In genomic region chr17:24887291-24888080, GRCm38 (mm10) we compare ENCODE assay signal across 8 mouse cellular contexts. TPM values are rescaled to one million over a fixed set of nuclear protein-coding genes. Genes with fewer than 3 reads are reported as not detected.
DNase-seq lines count a peak whose midpoint lies in the region; ATAC-seq lines count a peak whose summit lies in the region.

No protein-coding gene starts in this region.

- H3K4me1 ChIP-seq in forebrain, embryonic 14.5 days (ENCODE audit: control insufficient read depth, insufficient read depth, low read length) = peaks cover 15% of the 10 kb centered on the region
- peaks cover 53% of the 10 kb centered on the region for H3K4me1 ChIP-seq in liver, embryonic 12.5 days

- no peaks in the 10 kb centered on the region for H3K9me3 ChIP-seq in forebrain, embryonic 14.5 days (replicated peaks; ENCODE audit: control insufficient read depth, low read length)
- H3K9me3 ChIP-seq in liver, embryonic 12.5 days (replicated peaks) = no peaks in the 10 kb centered on the region

- peak overlapping the region; percentile 87 for H3K4me3 ChIP-seq in forebrain, embryonic 14.5 days (ENCODE audit: low read depth, low read length)
- H3K4me3 ChIP-seq in liver, embryonic 12.5 days = peak overlapping the region; percentile 95

- peak; percentile 24 for DNase-seq in layer of hippocampus, adult 11-12 months (ENCODE audit: low spot score)
- DNase-seq in layer of hippocampus, postnatal 36 days = no peak
- no peak for DNase-seq in forebrain, embryonic 14.5 days (ENCODE audit: low spot score)
- no peak for DNase-seq in urinary bladder, adult 2 months (ENCODE audit: low spot score)
- DNase-seq in urinary bladder, postnatal 4 days (ENCODE audit: low spot score in 2 of 2) = no peak
- no peak for DNase-seq in right cerebral cortex, adult 2 months (ENCODE audit: low spot score in 2 of 2)

- WGBS in forebrain, embryonic 14.5 days = 68% methylated on average over 18 of the region's 18 CpGs
- 57% methylated on average over 18 of the region's 18 CpGs for WGBS in liver, embryonic 12.5 days (ENCODE audit: insufficient replicate concordance)

- H3K36me3 ChIP-seq in forebrain, embryonic 14.5 days (ENCODE audit: control insufficient read depth, insufficient read depth, low read length) = peaks cover 63% of the 10 kb centered on the region
- H3K36me3 ChIP-seq in liver, embryonic 12.5 days = peaks cover 77% of the 10 kb centered on the region

- H3K9ac ChIP-seq in forebrain, embryonic 14.5 days (ENCODE audit: low read length) = peak overlapping the region; percentile 82
- peak overlapping the region; percentile 95 for H3K9ac ChIP-seq in liver, embryonic 12.5 days

- no peak overlapping the region for H3K27ac ChIP-seq in forebrain, embryonic 14.5 days (ENCODE audit: low read depth, low read length)
- peak overlapping the region; percentile 91 for H3K27ac ChIP-seq in liver, embryonic 12.5 days

- peak; percentile 22 for ATAC-seq in activated CD4-positive, CD25-positive, alpha-beta regulatory T cell, adult 4 months
- no peak for ATAC-seq in forebrain, embryonic 14.5 days
- no peak for ATAC-seq in liver, embryonic 12.5 days

- H3K27me3 ChIP-seq in forebrain, embryonic 14.5 days (replicated peaks; ENCODE audit: control insufficient read depth, insufficient read depth, low read length) = no peaks in the 10 kb centered on the region
- no peaks in the 10 kb centered on the region for H3K27me3 ChIP-seq in liver, embryonic 12.5 days (replicated peaks)

- H3K4me2 ChIP-seq in forebrain, embryonic 14.5 days (ENCODE audit: low read length) = peak overlapping the region; percentile 92
- peak overlapping the region; percentile 83 for H3K4me2 ChIP-seq in liver, embryonic 12.5 days

RNA-seq across cellular contexts. Expression of gene Spsb3, which starts 1.0 kb away (rescaled TPM):
- total RNA-seq in layer of hippocampus, postnatal 36 days (2021) = 10 to 100 TPM; 39.2 to 42.8 TPM
- 10 to 100 TPM; 38.5 to 50.9 TPM for polyA plus RNA-seq in activated CD4-positive, CD25-positive, alpha-beta regulatory T cell, adult 4 months (2017; shearing (Covaris generic))
- 78.3 and 85.0 TPM in 2 replicates for polyA plus RNA-seq in forebrain, embryonic 14.5 days (2014; fragmentation: Nextera tagmentation; extraction: Ambion mirVana)
- 37.5 and 40.0 TPM in 2 replicates for polyA plus RNA-seq in liver, embryonic 12.5 days (2016; fragmentation: Nextera tagmentation; extraction: Ambion mirVana)
- 30.2 and 34.8 TPM in 2 replicates for polyA plus RNA-seq in urinary bladder, adult 2 months (2012; rRNA removed)

RNA-seq across cellular contexts. Expression of gene Nubp2, which starts 1.3 kb away (rescaled TPM):
- 10 to 100 TPM; 33.2 to 37.1 TPM for total RNA-seq in layer of hippocampus, postnatal 36 days (2021)
- 100 to 1,000 TPM in 1 of 2 experiments, 10 to 100 TPM in 1; 88.6 to 103 TPM for polyA plus RNA-seq in activated CD4-positive, CD25-positive, alpha-beta regulatory T cell, adult 4 months (2017; shearing (Covaris generic))
- 89.6 and 96.1 TPM in 2 replicates for polyA plus RNA-seq in forebrain, embryonic 14.5 days (2014; fragmentation: Nextera tagmentation; extraction: Ambion mirVana)
- 97.7 and 108 TPM in 2 replicates for polyA plus RNA-seq in liver, embryonic 12.5 days (2016; fragmentation: Nextera tagmentation; extraction: Ambion mirVana)
- 17.6 and 22.4 TPM in 2 replicates for polyA plus RNA-seq in urinary bladder, adult 2 months (2012; rRNA removed)

RNA-seq across cellular contexts. Expression of gene Eme2, which starts 7.4 kb away (rescaled TPM):
- total RNA-seq in layer of hippocampus, postnatal 36 days (2021) = 10 to 100 TPM; 57.5 to 70.4 TPM
- polyA plus RNA-seq in activated CD4-positive, CD25-positive, alpha-beta regulatory T cell, adult 4 months (2017; shearing (Covaris generic)) = 10 to 100 TPM; 12.8 to 26.0 TPM
- polyA plus RNA-seq in forebrain, embryonic 14.5 days (2014; fragmentation: Nextera tagmentation; extraction: Ambion mirVana) = 18.2 and 23.3 TPM in 2 replicates
- 20.3 and 21.4 TPM in 2 replicates for polyA plus RNA-seq in liver, embryonic 12.5 days (2016; fragmentation: Nextera tagmentation; extraction: Ambion mirVana)
- polyA plus RNA-seq in urinary bladder, adult 2 months (2012; rRNA removed) = 34.7 and 40.0 TPM in 2 replicates

RNA-seq across cellular contexts. Expression of gene Mrps34, which starts 7.4 kb away (rescaled TPM):
- 10 to 100 TPM; 75.3 to 75.9 TPM for total RNA-seq in layer of hippocampus, postnatal 36 days (2021)
- 10 to 100 TPM; 77.7 to 87.5 TPM for polyA plus RNA-seq in activated CD4-positive, CD25-positive, alpha-beta regulatory T cell, adult 4 months (2017; shearing (Covaris generic))
- polyA plus RNA-seq in forebrain, embryonic 14.5 days (2014; fragmentation: Nextera tagmentation; extraction: Ambion mirVana) = 73.5 and 78.4 TPM in 2 replicates
- 101 and 106 TPM in 2 replicates for polyA plus RNA-seq in liver, embryonic 12.5 days (2016; fragmentation: Nextera tagmentation; extraction: Ambion mirVana)
- polyA plus RNA-seq in urinary bladder, adult 2 months (2012; rRNA removed) = 75.8 and 85.5 TPM in 2 replicates

RNA-seq across cellular contexts. Expression of gene Nme3, which starts 8.8 kb away (rescaled TPM):
- total RNA-seq in layer of hippocampus, postnatal 36 days (2021) = 10 to 100 TPM; 60.0 to 67.5 TPM
- 10 to 100 TPM; 51.5 to 53.2 TPM for polyA plus RNA-seq in activated CD4-positive, CD25-positive, alpha-beta regulatory T cell, adult 4 months (2017; shearing (Covaris generic))
- 79.7 and 93.4 TPM in 2 replicates for polyA plus RNA-seq in forebrain, embryonic 14.5 days (2014; fragmentation: Nextera tagmentation; extraction: Ambion mirVana)
- polyA plus RNA-seq in liver, embryonic 12.5 days (2016; fragmentation: Nextera tagmentation; extraction: Ambion mirVana) = 67.9 and 68.8 TPM in 2 replicates
- polyA plus RNA-seq in urinary bladder, adult 2 months (2012; rRNA removed) = 64.2 and 64.4 TPM in 2 replicates
